ENCODE assay signal across 16 mouse cellular contexts in genomic region chr11:87752307-87752706, GRCm38 (mm10). TPM values are rescaled to one million over a fixed set of nuclear protein-coding genes. Genes with fewer than 3 reads are reported as not detected.
DNase-seq lines count a peak whose midpoint lies in the region; ATAC-seq and TF ChIP-seq lines count a peak whose summit lies in the region.
"Had no signal": no experiment of that assay in that cellular context is flagged by ENCODE, and none has a peak within 500 bp of the region (broad histone marks: within the 10 kb centered on the region; RNA-seq: fewer than 3 reads in every experiment).

No protein-coding gene starts in this region.

- H3K27ac ChIP-seq in forebrain, embryonic 10.5 days, result peak overlapping the region; percentile 68; the same call in 1 of the 2 replicates
- H3K27ac ChIP-seq in forebrain, postnatal 0 days (ENCODE audit: low read depth, low read length), result no peak overlapping the region
- 0 out of 2 replicates have a peak overlapping the region, but pooled peaks have one; percentile 3 for H3K27ac ChIP-seq in midbrain, embryonic 10.5 days (replicated peaks)
- no peak overlapping the region for H3K27ac ChIP-seq in midbrain, embryonic 14.5 days (replicated peaks; ENCODE audit: low read depth, low read length)
- peak overlapping the region; percentile 100 for H3K27ac ChIP-seq in MEL (ENCODE audit: control insufficient read depth, low read depth, low read length)
- H3K27ac ChIP-seq in liver, embryonic 15.5 days (replicated peaks), result peak overlapping the region; percentile 98
- H3K27ac ChIP-seq in neural tube, embryonic 15.5 days (replicated peaks), result no peak overlapping the region
- H3K27ac ChIP-seq: limb, embryonic 10.5 days had no signal

- H3K9me3 ChIP-seq in forebrain, embryonic 10.5 days, result no peaks in the 10 kb centered on the region
- H3K9me3 ChIP-seq in forebrain, postnatal 0 days (ENCODE audit: low read length), result no peaks in the 10 kb centered on the region
- no peaks in the 10 kb centered on the region for H3K9me3 ChIP-seq in midbrain, embryonic 10.5 days (replicated peaks)
- no peaks in the 10 kb centered on the region for H3K9me3 ChIP-seq in midbrain, embryonic 14.5 days (ENCODE audit: control insufficient read depth, low read length)
- H3K9me3 ChIP-seq in MEL (replicated peaks; ENCODE audit: insufficient read depth, low read length), result no peaks in the 10 kb centered on the region
- H3K9me3 ChIP-seq in liver, embryonic 15.5 days (replicated peaks), result no peaks in the 10 kb centered on the region
- H3K9me3 ChIP-seq in neural tube, embryonic 15.5 days (replicated peaks), result no peaks in the 10 kb centered on the region
- H3K9me3 ChIP-seq: embryonic facial prominence, embryonic 10.5 days; limb, embryonic 10.5 days had no signal

- H3K9ac ChIP-seq in forebrain, postnatal 0 days, result no peak overlapping the region
- no peak overlapping the region for H3K9ac ChIP-seq in midbrain, embryonic 14.5 days (replicated peaks; ENCODE audit: low read length)
- peak overlapping the region; percentile 82 for H3K9ac ChIP-seq in MEL (ENCODE audit: control insufficient read depth, low read depth, low read length, poor library complexity, severe bottlenecking)
- H3K9ac ChIP-seq in liver, embryonic 15.5 days, result peak overlapping the region; percentile 71
- no peak overlapping the region for H3K9ac ChIP-seq in neural tube, embryonic 15.5 days (replicated peaks)
- H3K9ac ChIP-seq: lung, embryonic 14.5 days had no signal

- no peak for TF ChIP-seq RAD21 in MEL (IDR thresholded peaks at IDR 0.05; ENCODE audit: low read depth, low read length)

- TF ChIP-seq POLR2A in MEL (IDR thresholded peaks at IDR 0.05; ENCODE audit: control insufficient read depth in 1 of 2, insufficient read depth in 1 of 2, low read depth in 1 of 2, low read length in 2 of 2, poor library complexity in 1 of 2), result no peak

- no peak overlapping the region for H3K4me2 ChIP-seq in forebrain, postnatal 0 days (ENCODE audit: low read depth)
- no peak overlapping the region for H3K4me2 ChIP-seq in midbrain, embryonic 14.5 days (ENCODE audit: low read length)
- H3K4me2 ChIP-seq in liver, embryonic 15.5 days, result peak overlapping the region; percentile 78
- H3K4me2 ChIP-seq in neural tube, embryonic 15.5 days, result no peak overlapping the region
- H3K4me2 ChIP-seq: lung, embryonic 14.5 days had no signal

- H3K79me2 ChIP-seq in MEL (ENCODE audit: control insufficient read depth, insufficient read depth, low read length, poor library complexity), result peaks cover 75% of the 10 kb centered on the region

- TF ChIP-seq EP300 in MEL (IDR thresholded peaks at IDR 0.05; ENCODE audit: low read depth in 1 of 2, low read length in 2 of 2), result no peak

- no peak overlapping the region for H3K4me3 ChIP-seq in forebrain, embryonic 10.5 days
- H3K4me3 ChIP-seq in forebrain, postnatal 0 days (ENCODE audit: low read depth, low read length), result no peak overlapping the region
- H3K4me3 ChIP-seq in midbrain, embryonic 10.5 days, result no peak overlapping the region
- no peak overlapping the region for H3K4me3 ChIP-seq in midbrain, embryonic 14.5 days (replicated peaks; ENCODE audit: low read depth, low read length)
- peak overlapping the region; percentile 9 to 39 for H3K4me3 ChIP-seq in MEL (ENCODE audit: control insufficient read depth in 1 of 2, insufficient read depth in 1 of 2, low read depth in 2 of 2, low read length in 2 of 2)
- peak overlapping the region; percentile 54 for H3K4me3 ChIP-seq in liver, embryonic 15.5 days (replicated peaks)
- H3K4me3 ChIP-seq in neural tube, embryonic 15.5 days (replicated peaks), result no peak overlapping the region
- H3K4me3 ChIP-seq: embryonic facial prominence, embryonic 10.5 days; limb, embryonic 10.5 days had no signal

- DNase-seq in forebrain, embryonic 10.5 days (ENCODE audit: extremely low spot score, low spot score), result no peak
- DNase-seq in forebrain, postnatal 0 days, result no peak
- no peak for DNase-seq in midbrain, embryonic 10.5 days (ENCODE audit: low spot score)
- DNase-seq in midbrain, embryonic 14.5 days, result no peak
- no peak for DNase-seq in MEL (ENCODE audit: low read depth, low spot score)
- DNase-seq in cerebellum, postnatal 25 days, result no peak
- DNase-seq: adrenal gland, postnatal 14 days; cerebellum, postnatal 14 days; gastrocnemius, postnatal 14 days; kidney, adult 9 months; lung, embryonic 14.5 days had no signal

- peaks cover 17% of the 10 kb centered on the region for H3K4me1 ChIP-seq in forebrain, embryonic 10.5 days
- no peaks in the 10 kb centered on the region for H3K4me1 ChIP-seq in forebrain, postnatal 0 days (ENCODE audit: insufficient read depth)
- peaks cover 6% of the 10 kb centered on the region for H3K4me1 ChIP-seq in midbrain, embryonic 10.5 days
- no peaks in the 10 kb centered on the region for H3K4me1 ChIP-seq in midbrain, embryonic 14.5 days (ENCODE audit: control insufficient read depth, insufficient read depth, low read length)
- H3K4me1 ChIP-seq in MEL (ENCODE audit: control insufficient read depth in 1 of 2, insufficient read depth in 2 of 2, low read length in 2 of 2), result peaks cover 5 to 50% of the 10 kb centered on the region in 2 experiments; a peak in 3 of 4 replicates
- peaks cover 80% of the 10 kb centered on the region for H3K4me1 ChIP-seq in liver, embryonic 15.5 days (replicated peaks)
- no peaks in the 10 kb centered on the region for H3K4me1 ChIP-seq in neural tube, embryonic 15.5 days

- no peak for ATAC-seq in forebrain, postnatal 0 days
- ATAC-seq in midbrain, embryonic 14.5 days (ENCODE audit: low FRiP score, low TSS enrichment), result no peak
- ATAC-seq in liver, embryonic 15.5 days (ENCODE audit: insufficient read depth), result no peak
- ATAC-seq in neural tube, embryonic 15.5 days (ENCODE audit: low FRiP score), result no peak
- ATAC-seq: hindbrain, embryonic 16.5 days had no signal

- no peak for TF ChIP-seq CTCF in forebrain, postnatal 0 days (IDR thresholded peaks at IDR 0.05; ENCODE audit: low read depth)
- TF ChIP-seq CTCF in MEL (IDR thresholded peaks at IDR 0.05 in 2 of 3, conservative IDR thresholded peaks at IDR 0.05 in 1 of 3; ENCODE audit: control insufficient read depth in 1 of 3, insufficient read depth in 1 of 3, low read depth in 2 of 3, low read length in 3 of 3, poor library complexity in 1 of 3, severe bottlenecking in 1 of 3), result no peak

- H3K27me3 ChIP-seq in forebrain, embryonic 10.5 days (ENCODE audit: poor library complexity, severe bottlenecking), result no peaks in the 10 kb centered on the region
- H3K27me3 ChIP-seq in forebrain, postnatal 0 days (ENCODE audit: insufficient read depth, low read length), result no peaks in the 10 kb centered on the region
- no peaks in the 10 kb centered on the region for H3K27me3 ChIP-seq in midbrain, embryonic 10.5 days (ENCODE audit: low read depth, poor library complexity, severe bottlenecking)
- no peaks in the 10 kb centered on the region for H3K27me3 ChIP-seq in midbrain, embryonic 14.5 days (ENCODE audit: control insufficient read depth, insufficient read depth, low read length)
- no peaks in the 10 kb centered on the region for H3K27me3 ChIP-seq in MEL (ENCODE audit: control insufficient read depth in 1 of 2, insufficient read depth in 2 of 2, low read length in 2 of 2)
- no peaks in the 10 kb centered on the region for H3K27me3 ChIP-seq in liver, embryonic 15.5 days
- H3K27me3 ChIP-seq in neural tube, embryonic 15.5 days (replicated peaks), result no peaks in the 10 kb centered on the region

- 87% methylated on average over 1 of the region's 1 CpGs for WGBS in forebrain, embryonic 10.5 days
- WGBS in forebrain, postnatal 0 days, result 71% methylated on average over 1 of the region's 1 CpGs
- 90% methylated on average over 1 of the region's 1 CpGs for WGBS in midbrain, embryonic 10.5 days
- 78% methylated on average over 1 of the region's 1 CpGs for WGBS in midbrain, embryonic 14.5 days
- 29% methylated on average over 1 of the region's 1 CpGs for WGBS in liver, embryonic 15.5 days (ENCODE audit: insufficient replicate concordance)
- 81% methylated on average over 1 of the region's 1 CpGs for WGBS in neural tube, embryonic 15.5 days

- no peaks in the 10 kb centered on the region for H3K36me3 ChIP-seq in forebrain, embryonic 10.5 days (replicated peaks)
- H3K36me3 ChIP-seq in forebrain, postnatal 0 days (ENCODE audit: insufficient read depth), result no peaks in the 10 kb centered on the region
- no peaks in the 10 kb centered on the region for H3K36me3 ChIP-seq in midbrain, embryonic 10.5 days
- H3K36me3 ChIP-seq in midbrain, embryonic 14.5 days (ENCODE audit: control insufficient read depth, insufficient read depth, low read length), result no peaks in the 10 kb centered on the region
- peaks cover 2 to 36% of the 10 kb centered on the region in 2 experiments; a peak in 3 of 4 replicates for H3K36me3 ChIP-seq in MEL (ENCODE audit: control insufficient read depth in 1 of 2, insufficient read depth in 2 of 2, low read length in 2 of 2)
- peaks cover 9% of the 10 kb centered on the region for H3K36me3 ChIP-seq in liver, embryonic 15.5 days (replicated peaks)
- no peaks in the 10 kb centered on the region for H3K36me3 ChIP-seq in neural tube, embryonic 15.5 days
- H3K36me3 ChIP-seq: embryonic facial prominence, embryonic 10.5 days; limb, embryonic 10.5 days had no signal

RNA-seq across cellular contexts. Expression of gene Tspoap1, which starts 8.0 kb away (rescaled TPM):
- polyA plus RNA-seq in forebrain, embryonic 10.5 days (2016; fragmentation: Nextera tagmentation; extraction: Ambion mirVana), result 11.0 and 11.1 TPM in 2 replicates
- 119 and 199 TPM in 2 replicates for total RNA-seq in forebrain, postnatal 0 days (2014; rRNA removed)
- 10.5 and 20.1 TPM in 2 replicates for polyA plus RNA-seq in forebrain, postnatal 0 days (2015; fragmentation: Nextera tagmentation; extraction: Ambion mirVana)
- polyA plus RNA-seq in midbrain, embryonic 10.5 days (2016; fragmentation: Nextera tagmentation; extraction: Ambion mirVana), result 8.2 and 14.7 TPM in 2 replicates
- polyA plus RNA-seq in midbrain, embryonic 14.5 days (2014; fragmentation: Nextera tagmentation; extraction: Ambion mirVana), result 54.5 and 63.4 TPM in 2 replicates
- 3.7 and 5.2 TPM in 2 replicates for total RNA-seq in MEL (2012; rRNA removed)
- polyA plus RNA-seq in MEL (2012; ENCODE audit: insufficient read depth in 1 of 2, insufficient read length in 2 of 2, low read depth in 1 of 2, low replicate concordance in 2 of 2, missing spikeins in 1 of 2), result 1 to 10 TPM in 1 of 2 experiments, not detected in 1; 8.6 TPM
- 3.3 and 3.5 TPM in 2 replicates for polyA plus RNA-seq in liver, embryonic 15.5 days (2015; fragmentation: Nextera tagmentation; extraction: Ambion mirVana)
- 34.5 and 43.8 TPM in 2 replicates for polyA plus RNA-seq in neural tube, embryonic 15.5 days (2015; fragmentation: Nextera tagmentation; extraction: Ambion mirVana)

RNA-seq across cellular contexts. Expression of gene Supt4a, which starts 15.0 kb away (rescaled TPM):
- 153 and 160 TPM in 2 replicates for polyA plus RNA-seq in forebrain, embryonic 10.5 days (2016; fragmentation: Nextera tagmentation; extraction: Ambion mirVana)
- 64.9 and 78.5 TPM in 2 replicates for total RNA-seq in forebrain, postnatal 0 days (2014; rRNA removed)
- 141 and 159 TPM in 2 replicates for polyA plus RNA-seq in forebrain, postnatal 0 days (2015; fragmentation: Nextera tagmentation; extraction: Ambion mirVana)
- polyA plus RNA-seq in midbrain, embryonic 10.5 days (2016; fragmentation: Nextera tagmentation; extraction: Ambion mirVana), result 157 and 171 TPM in 2 replicates
- 150 and 163 TPM in 2 replicates for polyA plus RNA-seq in midbrain, embryonic 14.5 days (2014; fragmentation: Nextera tagmentation; extraction: Ambion mirVana)
- 301 and 332 TPM in 2 replicates for total RNA-seq in MEL (2012; rRNA removed)
- 100 to 1,000 TPM in 1 of 2 experiments, not detected in 1; 223 TPM for polyA plus RNA-seq in MEL (2012; ENCODE audit: insufficient read depth in 1 of 2, insufficient read length in 2 of 2, low read depth in 1 of 2, low replicate concordance in 2 of 2, missing spikeins in 1 of 2)
- 177 and 195 TPM in 2 replicates for polyA plus RNA-seq in liver, embryonic 15.5 days (2015; fragmentation: Nextera tagmentation; extraction: Ambion mirVana)
- polyA plus RNA-seq in neural tube, embryonic 15.5 days (2015; fragmentation: Nextera tagmentation; extraction: Ambion mirVana), result 129 and 144 TPM in 2 replicates

RNA-seq across cellular contexts. Expression of gene Mpo, which starts 41.1 kb away (rescaled TPM):
- polyA plus RNA-seq in forebrain, embryonic 10.5 days (2016; fragmentation: Nextera tagmentation; extraction: Ambion mirVana), result 4.5 and 5.1 TPM in 2 replicates
- 0.33 and 0.46 TPM in 2 replicates for total RNA-seq in forebrain, postnatal 0 days (2014; rRNA removed)
- polyA plus RNA-seq in forebrain, postnatal 0 days (2015; fragmentation: Nextera tagmentation; extraction: Ambion mirVana), result 0.21 TPM in 1 of 2 replicates, not detected in the other
- 2.5 and 2.7 TPM in 2 replicates for polyA plus RNA-seq in midbrain, embryonic 10.5 days (2016; fragmentation: Nextera tagmentation; extraction: Ambion mirVana)
- polyA plus RNA-seq in midbrain, embryonic 14.5 days (2014; fragmentation: Nextera tagmentation; extraction: Ambion mirVana), result 0.47 TPM in 1 of 2 replicates, not detected in the other
- total RNA-seq in MEL (2012; rRNA removed), result not detected in 2 replicates
- under 1 TPM in 1 of 2 experiments, not detected in 1; 0.13 TPM for polyA plus RNA-seq in MEL (2012; ENCODE audit: insufficient read depth in 1 of 2, insufficient read length in 2 of 2, low read depth in 1 of 2, low replicate concordance in 2 of 2, missing spikeins in 1 of 2)
- 448 and 474 TPM in 2 replicates for polyA plus RNA-seq in liver, embryonic 15.5 days (2015; fragmentation: Nextera tagmentation; extraction: Ambion mirVana)
- polyA plus RNA-seq in neural tube, embryonic 15.5 days (2015; fragmentation: Nextera tagmentation; extraction: Ambion mirVana), result 0.51 and 2.5 TPM in 2 replicates
- total RNA-seq: gastrocnemius, postnatal 14 days had no signal

Comparison
In these comparisons a context has a peak if more than half of its experiments do, and no peak if none do; other contexts are left out.
1. H3K27ac ChIP-seq: peak in forebrain, embryonic 10.5 days (single experiment), midbrain, embryonic 10.5 days (single experiment), MEL (single experiment) and liver, embryonic 15.5 days (single experiment); none in forebrain, postnatal 0 days (single experiment), midbrain, embryonic 14.5 days (single experiment) and neural tube, embryonic 15.5 days (single experiment).
2. H3K4me3 ChIP-seq: peak in MEL (2 of 2) and liver, embryonic 15.5 days (single experiment); none in forebrain, embryonic 10.5 days (single experiment), forebrain, postnatal 0 days (single experiment), midbrain, embryonic 10.5 days (single experiment), midbrain, embryonic 14.5 days (single experiment) and neural tube, embryonic 15.5 days (single experiment).
3. H3K9ac ChIP-seq: peak in MEL (single experiment) and liver, embryonic 15.5 days (single experiment); none in forebrain, postnatal 0 days (single experiment), midbrain, embryonic 14.5 days (single experiment) and neural tube, embryonic 15.5 days (single experiment).
4. RNA of gene Mpo, which starts 41.1 kb away (polyA plus RNA-seq): 448 to 474 TPM in liver, embryonic 15.5 days; 4.5 to 5.1 TPM in forebrain, embryonic 10.5 days, 2.5 to 2.7 TPM in midbrain, embryonic 10.5 days, 0.51 to 2.5 TPM in neural tube, embryonic 15.5 days, 0.47 TPM in midbrain, embryonic 14.5 days, 0.13 TPM in MEL and 0.21 TPM in forebrain, postnatal 0 days; every median in the first group is over 10 times any median in the second.